Mouse (Mus musculus): ENCODE data around the gene Ap3m1. TPM values are rescaled to one million over a fixed set of nuclear protein-coding genes. Genes with fewer than 3 reads are reported as not detected.

The Ap3m1 gene
- polyA plus RNA-seq, 1 experiment, result not detected

DNA sequence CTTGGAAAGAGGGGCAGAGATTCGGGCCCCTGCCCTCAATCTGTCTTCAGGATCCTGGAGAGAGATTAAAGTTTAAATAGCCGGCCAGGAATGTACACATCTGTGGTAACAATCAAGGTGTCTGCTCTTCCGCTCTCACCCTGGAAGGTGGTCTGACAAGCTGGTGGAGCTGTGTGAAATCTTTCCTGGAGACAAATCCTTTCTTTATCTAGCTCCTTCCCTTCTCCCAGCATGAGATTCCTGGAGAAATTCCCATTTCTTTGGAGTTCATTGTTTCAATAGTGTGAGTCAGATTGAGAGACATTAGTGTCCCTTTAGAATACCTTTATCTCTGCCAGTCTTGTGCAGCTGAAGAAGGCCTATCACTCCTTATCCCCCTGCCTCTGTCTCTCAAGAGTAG lies 36.4 kb upstream of the Ap3m1 start:
- H3K27ac ChIP-seq (ENCODE audit: insufficient read depth, low read depth, low read length), result no peak overlapping the region
- no peak for TF ChIP-seq POLR2A (IDR thresholded peaks at IDR 0.05; ENCODE audit: insufficient read depth, low read depth, low read length)
- no peak for TF ChIP-seq CTCF (IDR thresholded peaks at IDR 0.05; ENCODE audit: insufficient read depth, low read depth, low read length)
- peaks cover 5% of the 10 kb centered on the region for H3K4me1 ChIP-seq (ENCODE audit: control insufficient read depth, insufficient read depth, low read length)
- no peak overlapping the region for H3K4me3 ChIP-seq (ENCODE audit: insufficient read depth, low read depth, low read length)
- WGBS, result 74% methylated on average over 3 of the region's 3 CpGs

DNA sequence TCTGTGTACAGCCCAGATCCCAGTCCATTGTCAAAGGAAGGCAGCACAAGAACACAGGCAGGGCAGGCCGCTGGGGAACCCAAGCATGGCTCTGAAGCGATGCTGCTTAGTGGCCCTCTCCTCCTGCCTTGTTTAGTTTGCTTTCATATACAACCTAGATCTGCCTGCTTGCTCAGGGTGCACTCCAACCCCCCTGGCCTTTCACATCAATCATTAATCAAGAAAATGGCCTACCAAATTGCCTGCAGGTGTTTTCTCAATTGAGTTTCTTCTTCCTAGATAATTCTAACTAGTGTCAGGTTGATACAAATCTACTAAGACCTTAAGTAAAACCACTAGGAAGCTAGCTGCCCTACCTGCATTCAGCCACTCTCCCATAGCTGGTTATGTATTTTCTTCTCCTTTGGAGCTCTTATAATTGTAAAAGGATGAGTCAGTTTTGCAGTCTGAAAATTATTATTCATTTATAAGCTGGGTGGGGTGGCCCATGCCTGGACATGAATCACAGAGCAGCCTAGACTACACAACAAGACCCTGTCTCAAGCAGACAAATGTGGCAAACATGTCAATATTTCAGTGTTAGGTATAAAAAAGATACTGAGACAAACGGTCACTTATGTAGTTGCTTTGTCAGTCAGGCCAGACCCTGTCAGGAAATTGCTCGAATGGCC lies 35.2 kb upstream of the Ap3m1 start:
- WGBS, result 58% methylated on average over 4 of the region's 4 CpGs
- H3K27ac ChIP-seq (ENCODE audit: insufficient read depth, low read depth, low read length), result peak overlapping the region; percentile 73

DNA sequence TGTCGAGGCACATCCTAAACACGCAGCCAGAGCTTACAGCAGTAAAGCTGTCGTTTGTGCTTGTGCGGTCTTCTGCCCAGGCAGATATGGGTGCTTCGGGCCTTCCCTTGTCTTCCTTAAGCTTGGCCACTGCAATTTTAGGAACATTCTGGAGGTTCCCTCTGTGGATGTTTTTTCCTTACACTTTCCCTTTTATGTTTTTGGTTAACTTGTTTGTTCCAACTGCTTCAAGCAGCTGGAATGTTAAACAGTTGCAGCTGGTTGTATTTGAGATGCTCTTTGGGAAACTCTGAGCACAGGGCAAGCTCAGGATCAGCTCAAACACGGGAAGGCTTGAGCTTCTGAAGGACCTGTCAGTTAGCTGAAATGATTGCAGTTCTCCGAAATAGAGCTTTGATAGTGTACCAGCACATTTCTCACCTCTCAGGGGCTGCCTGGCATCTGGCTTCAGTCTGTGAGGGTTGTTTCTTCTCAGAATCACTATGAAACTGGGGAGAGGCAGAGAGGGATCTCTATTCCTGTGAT lies 34.6 kb upstream of the Ap3m1 start:
- Histone ChIP-seq H3K27ac (ENCODE audit: insufficient read depth, low read depth, low read length) (peak overlapping the region; percentile 73), H3K4me1 (ENCODE audit: control insufficient read depth, insufficient read depth, low read length) (peaks cover 5% of the 10 kb centered on the region), H3K4me3 (ENCODE audit: insufficient read depth, low read depth, low read length) (no peak overlapping the region)
- TF ChIP-seq POLR2A (IDR thresholded peaks at IDR 0.05; ENCODE audit: insufficient read depth, low read depth, low read length) (no peak), CTCF (IDR thresholded peaks at IDR 0.05; ENCODE audit: insufficient read depth, low read depth, low read length) (no peak)
- 36% methylated on average over 7 of the region's 7 CpGs for WGBS

More for the DNA sequence above, 35.2 kb upstream of the Ap3m1 start:
- Histone ChIP-seq H3K4me1 (ENCODE audit: control insufficient read depth, insufficient read depth, low read length) (peaks cover 5% of the 10 kb centered on the region), H3K4me3 (ENCODE audit: insufficient read depth, low read depth, low read length) (no peak overlapping the region)
- TF ChIP-seq POLR2A (IDR thresholded peaks at IDR 0.05; ENCODE audit: insufficient read depth, low read depth, low read length), result no peak
- TF ChIP-seq CTCF (IDR thresholded peaks at IDR 0.05; ENCODE audit: insufficient read depth, low read depth, low read length), result no peak

DNA sequence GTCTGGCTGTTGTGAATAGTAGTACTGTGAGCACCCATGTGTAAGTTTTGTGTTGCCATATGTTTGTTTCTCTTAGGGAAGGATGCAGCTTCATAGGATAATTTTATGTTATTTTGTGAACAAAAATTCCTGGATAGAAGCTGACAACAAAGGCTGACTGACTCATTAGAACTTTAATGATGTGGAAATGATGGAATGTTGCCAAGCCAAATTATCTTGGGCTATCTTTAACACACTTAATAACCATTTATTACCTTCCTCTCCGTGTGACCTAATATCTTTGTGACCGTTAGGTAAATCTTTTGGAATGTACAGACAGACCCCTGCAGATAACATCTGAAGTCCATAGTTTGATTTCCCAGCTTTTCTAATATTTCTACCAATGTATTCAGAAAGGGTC lies 33.8 kb upstream of the Ap3m1 start:
- H3K27ac ChIP-seq (ENCODE audit: insufficient read depth, low read depth, low read length), result no peak overlapping the region
- 29% methylated on average over 2 of the region's 2 CpGs for WGBS

DNA sequence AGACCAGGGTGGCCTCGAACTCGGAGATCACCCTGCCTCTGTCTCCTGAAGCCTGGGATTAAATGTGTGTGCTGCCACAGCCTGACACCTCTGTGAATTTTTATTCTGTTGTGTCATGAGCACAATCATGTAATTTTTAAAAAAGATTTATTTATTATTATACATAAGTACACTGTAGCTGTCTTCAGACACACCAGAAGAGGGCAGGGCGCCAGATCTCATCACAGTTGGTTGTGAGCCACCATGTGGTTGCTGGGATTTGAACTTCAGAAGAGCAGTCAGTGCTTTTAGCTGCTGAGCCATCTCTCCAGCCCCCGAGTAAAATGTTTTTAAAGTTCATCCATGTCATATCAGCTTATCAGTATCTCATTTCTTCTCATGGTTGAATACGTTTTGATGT lies 33.4 kb upstream of the Ap3m1 start:
- Histone ChIP-seq H3K4me3 (ENCODE audit: insufficient read depth, low read depth, low read length) (no peak overlapping the region), H3K27ac (ENCODE audit: insufficient read depth, low read depth, low read length) (no peak overlapping the region), H3K4me1 (ENCODE audit: control insufficient read depth, insufficient read depth, low read length) (peaks cover 5% of the 10 kb centered on the region)
- 83% methylated on average over 5 of the region's 5 CpGs for WGBS
- TF ChIP-seq POLR2A (IDR thresholded peaks at IDR 0.05; ENCODE audit: insufficient read depth, low read depth, low read length) (no peak), CTCF (IDR thresholded peaks at IDR 0.05; ENCODE audit: insufficient read depth, low read depth, low read length) (no peak)

More for the DNA sequence above, 33.8 kb upstream of the Ap3m1 start:
- Histone ChIP-seq H3K4me3 (ENCODE audit: insufficient read depth, low read depth, low read length) (no peak overlapping the region), H3K4me1 (ENCODE audit: control insufficient read depth, insufficient read depth, low read length) (peaks cover 5% of the 10 kb centered on the region)
- TF ChIP-seq CTCF (IDR thresholded peaks at IDR 0.05; ENCODE audit: insufficient read depth, low read depth, low read length) (no peak), POLR2A (IDR thresholded peaks at IDR 0.05; ENCODE audit: insufficient read depth, low read depth, low read length) (no peak)

DNA sequence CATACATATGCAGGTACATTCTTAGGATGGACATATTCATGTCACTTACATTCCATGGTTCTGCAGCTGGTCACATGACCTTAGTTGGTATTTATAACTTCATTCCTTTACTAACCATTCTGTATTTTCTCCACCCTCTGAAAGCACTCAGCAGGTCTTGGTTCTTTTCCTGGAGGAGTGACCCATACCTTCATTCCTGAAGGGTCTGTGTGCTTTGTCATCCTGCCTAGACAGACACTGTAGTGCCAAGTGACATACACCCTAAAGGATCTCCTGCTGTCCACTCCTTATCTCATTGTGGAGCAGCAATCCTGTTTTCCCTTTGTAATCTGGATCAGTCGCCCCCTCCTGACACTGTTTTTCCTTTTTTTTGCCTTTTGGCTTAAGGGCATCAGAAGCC lies 30.5 kb upstream of the Ap3m1 start:
- no peak overlapping the region for H3K4me3 ChIP-seq (ENCODE audit: insufficient read depth, low read depth, low read length)
- H3K4me1 ChIP-seq (ENCODE audit: control insufficient read depth, insufficient read depth, low read length), result peaks cover 5% of the 10 kb centered on the region
- no peak overlapping the region for H3K27ac ChIP-seq (ENCODE audit: insufficient read depth, low read depth, low read length)
- TF ChIP-seq CTCF (IDR thresholded peaks at IDR 0.05; ENCODE audit: insufficient read depth, low read depth, low read length) (no peak), POLR2A (IDR thresholded peaks at IDR 0.05; ENCODE audit: insufficient read depth, low read depth, low read length) (no peak)
- 82% methylated on average over 1 of the region's 1 CpGs for WGBS

DNA sequence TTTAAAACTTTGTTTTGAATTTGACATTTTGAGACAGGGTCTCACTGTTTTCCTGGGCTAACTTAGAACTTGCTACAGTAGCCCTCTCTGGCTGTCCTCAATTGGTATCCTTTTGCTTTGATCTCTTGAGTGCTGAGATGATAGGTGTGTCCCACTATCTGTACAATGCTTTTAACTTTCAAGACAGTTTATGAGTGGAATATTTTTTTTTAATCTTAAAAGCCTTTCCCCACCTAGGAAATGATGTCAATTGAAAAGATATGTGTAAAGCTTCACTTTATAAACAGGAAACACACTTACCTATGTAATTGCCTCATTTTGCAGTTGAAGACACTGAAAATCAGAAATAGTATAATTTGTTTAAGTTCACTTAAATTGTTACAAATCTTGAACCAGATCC lies 26.2 kb upstream of the Ap3m1 start:
- no peak for TF ChIP-seq POLR2A (IDR thresholded peaks at IDR 0.05; ENCODE audit: insufficient read depth, low read depth, low read length)
- no peak for TF ChIP-seq CTCF (IDR thresholded peaks at IDR 0.05; ENCODE audit: insufficient read depth, low read depth, low read length)
- H3K27ac ChIP-seq (ENCODE audit: insufficient read depth, low read depth, low read length), result no peak overlapping the region
- H3K4me3 ChIP-seq (ENCODE audit: insufficient read depth, low read depth, low read length), result no peak overlapping the region

DNA sequence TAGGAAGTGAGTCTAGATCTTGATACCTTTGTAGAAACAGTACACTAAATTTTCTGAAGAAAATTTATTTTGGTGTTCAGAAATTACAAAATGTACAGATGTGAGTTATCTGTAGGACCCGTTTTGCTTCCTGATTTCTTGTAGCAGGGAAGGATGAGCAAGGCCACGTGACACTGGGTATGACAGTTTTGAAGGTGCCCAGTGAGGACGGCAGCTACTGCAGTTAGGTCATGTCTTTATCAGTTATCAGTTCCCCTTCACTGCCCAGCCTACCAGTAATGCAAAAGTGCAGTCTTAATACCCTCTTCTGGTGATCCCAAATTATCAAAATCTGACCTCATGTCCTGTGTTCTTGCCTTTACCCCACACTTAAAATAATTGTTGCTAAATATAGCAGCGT lies 25.6 kb upstream of the Ap3m1 start:
- H3K4me3 ChIP-seq (ENCODE audit: insufficient read depth, low read depth, low read length), result no peak overlapping the region
- H3K4me1 ChIP-seq (ENCODE audit: control insufficient read depth, insufficient read depth, low read length), result no peaks in the 10 kb centered on the region
- 93% methylated on average over 4 of the region's 4 CpGs for WGBS
- TF ChIP-seq POLR2A (IDR thresholded peaks at IDR 0.05; ENCODE audit: insufficient read depth, low read depth, low read length), result no peak
- no peak for TF ChIP-seq CTCF (IDR thresholded peaks at IDR 0.05; ENCODE audit: insufficient read depth, low read depth, low read length)
- H3K27ac ChIP-seq (ENCODE audit: insufficient read depth, low read depth, low read length), result no peak overlapping the region

More for the DNA sequence above, 26.2 kb upstream of the Ap3m1 start:
- no peaks in the 10 kb centered on the region for H3K4me1 ChIP-seq (ENCODE audit: control insufficient read depth, insufficient read depth, low read length)

DNA sequence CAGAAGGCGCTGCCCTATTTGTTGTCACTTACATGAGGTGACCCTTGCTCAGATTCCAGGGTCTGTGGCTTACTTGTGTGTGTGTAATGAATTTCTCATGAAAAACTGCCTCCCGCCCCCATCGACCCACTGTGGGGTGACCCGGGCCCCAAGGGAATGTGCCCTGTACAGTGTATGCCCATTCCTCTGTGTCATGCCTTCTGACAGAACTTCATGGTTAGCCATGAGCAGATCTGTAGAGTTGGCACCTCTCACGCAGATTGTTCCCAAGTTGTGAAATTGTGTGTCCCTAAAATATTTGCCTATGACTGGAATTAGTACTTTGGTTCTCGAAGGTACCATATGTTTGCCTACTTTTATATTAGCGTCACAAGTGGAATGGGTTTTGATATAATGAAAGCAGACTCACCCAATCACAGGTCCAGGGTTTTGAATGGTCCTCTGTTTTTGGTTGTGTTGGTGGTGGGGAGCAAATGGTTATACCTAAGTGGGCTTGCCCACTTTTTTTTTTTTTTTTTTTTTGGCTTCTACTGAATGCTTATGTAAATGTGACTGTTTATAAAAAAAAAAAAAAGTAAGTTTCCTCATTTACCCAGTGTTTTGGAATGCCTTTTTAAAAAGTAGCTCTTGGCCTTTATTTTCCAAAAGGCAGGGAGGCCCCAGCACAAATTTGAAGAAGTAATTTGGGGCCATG lies 24.3 kb upstream of the Ap3m1 start:
- TF ChIP-seq POLR2A (IDR thresholded peaks at IDR 0.05; ENCODE audit: insufficient read depth, low read depth, low read length) (no peak), CTCF (IDR thresholded peaks at IDR 0.05; ENCODE audit: insufficient read depth, low read depth, low read length) (no peak)
- Histone ChIP-seq H3K4me3 (ENCODE audit: insufficient read depth, low read depth, low read length) (peak overlapping the region; percentile 69), H3K27ac (ENCODE audit: insufficient read depth, low read depth, low read length) (peak overlapping the region; percentile 62; the same call in 1 of the 2 replicates), H3K4me1 (ENCODE audit: control insufficient read depth, insufficient read depth, low read length) (no peaks in the 10 kb centered on the region)
- 26% methylated on average over 7 of the region's 7 CpGs for WGBS

Data from olfactory bulb, adult 2 months (tissue).